Mouse (Mus musculus) CH12.LX (cell line): Measurements from ENCODE around the gene P3h1. TPM values are rescaled to one million over a fixed set of nuclear protein-coding genes. Genes with fewer than 3 reads are reported as not detected.

Experiments
- DNase-seq: peaks from one replicate; pipeline ENCODE4 v3.0.0-alpha.2; 2013; ENCODE audit errors: extremely low read depth
- H3K27ac ChIP-seq: 2 replicates; pipeline ENCODE4 v1.5.1; 2012; ENCODE audit warnings: low read depth, mild to moderate bottlenecking, control low read depth, moderate library complexity; ENCODE audit not compliant: insufficient read depth
- H3K27me3 ChIP-seq: replicated peaks from 2 replicates; pipeline ENCODE3; 2012; ENCODE audit warnings: inconsistent platforms
- H3K36me3 ChIP-seq, 2 experiments: replicated peaks in 1 of 2; 2 replicates each; pipeline versions ENCODE3 to v1.6.1; 2012; ENCODE audit warnings: inconsistent platforms in 1 of 2, low read length in 1 of 2, mild to moderate bottlenecking in 1 of 2, mixed read lengths in 1 of 2, moderate library complexity in 1 of 2; ENCODE audit not compliant: control insufficient read depth in 1 of 2, insufficient read depth in 1 of 2
- H3K4me1 ChIP-seq, 2 experiments: 2 replicates each; pipeline ENCODE4 v1.6.1; 2012; ENCODE audit warnings: inconsistent platforms in 1 of 2, moderate library complexity in 1 of 2; ENCODE audit not compliant: insufficient read depth in 2 of 2, control insufficient read depth in 1 of 2
- H3K4me2 ChIP-seq: 2 replicates; pipeline ENCODE4 v1.6.1; 2012; ENCODE audit warnings: low read depth, mild to moderate bottlenecking, control low read depth; ENCODE audit not compliant: poor library complexity, insufficient read depth, severe bottlenecking
- H3K4me3 ChIP-seq, 3 experiments: fragments of 150-350 bp in 1 of 3; sonication (generic) in 1 of 3; replicated peaks in 1 of 3; 2 replicates each; pipeline versions ENCODE3 to v1.5.1; 2011 to 2012; ENCODE audit warnings: low read depth in 2 of 3, low read length in 2 of 3, mild to moderate bottlenecking in 2 of 3, moderate library complexity in 2 of 3, control low read depth in 1 of 3, improper control_type of control experiment in 1 of 3, inconsistent platforms in 1 of 3, mixed read lengths in 1 of 3; ENCODE audit not compliant: poor library complexity in 1 of 3
- H3K79me2 ChIP-seq: replicated peaks from 2 replicates; pipeline ENCODE4 v1.6.1; 2012; ENCODE audit warnings: mild to moderate bottlenecking, moderate library complexity; ENCODE audit not compliant: control insufficient read depth, poor library complexity, insufficient read depth, severe bottlenecking; ENCODE audit errors: extremely low read depth
- H3K9ac ChIP-seq: 2 replicates; pipeline ENCODE4 v1.6.1; 2012; ENCODE audit warnings: low read depth, mild to moderate bottlenecking, control low read depth, moderate library complexity; ENCODE audit not compliant: insufficient read depth
- H3K9me3 ChIP-seq: replicated peaks from 2 replicates; pipeline ENCODE3; 2012; ENCODE audit warnings: low read length, inconsistent platforms, mixed read lengths
- BHLHE40 ChIP-seq: IDR thresholded peaks from 2 replicates; pipeline ENCODE4 v1.6.1; 2011; ENCODE audit warnings: mild to moderate bottlenecking, low read depth, low read length, improper control_type of control experiment
- ELF1 ChIP-seq: IDR thresholded peaks from 2 replicates; pipeline ENCODE4 v1.6.1; 2014; ENCODE audit warnings: low read depth, mild to moderate bottlenecking, inconsistent platforms, low read length, improper control_type of control experiment
- GABPA ChIP-seq: IDR thresholded peaks from 2 replicates; pipeline ENCODE4 v1.6.1; 2012; ENCODE audit warnings: low read depth, low read length, improper control_type of control experiment, inconsistent platforms; ENCODE audit not compliant: insufficient replicate concordance
- IRF4 ChIP-seq: IDR thresholded peaks from 2 replicates; pipeline ENCODE4 v1.6.1; 2014; ENCODE audit warnings: low read depth, mild to moderate bottlenecking, inconsistent platforms, low read length, improper control_type of control experiment
- JUND ChIP-seq: conservative IDR thresholded peaks from 2 replicates; pipeline ENCODE4 v1.6.1; 2011; ENCODE audit warnings: low read depth, low read length, improper control_type of control experiment
- MAFK ChIP-seq: IDR thresholded peaks from 2 replicates; pipeline ENCODE4 v1.6.1; 2011; ENCODE audit warnings: low read length, improper control_type of control experiment; ENCODE audit not compliant: insufficient replicate concordance
- MEF2A ChIP-seq: IDR thresholded peaks from 2 replicates; pipeline ENCODE4 v1.6.1; 2014; ENCODE audit warnings: low read depth, mild to moderate bottlenecking, inconsistent platforms, low read length, improper control_type of control experiment, borderline replicate concordance
- MXI1 ChIP-seq: IDR thresholded peaks from 2 replicates; pipeline ENCODE4 v1.6.1; 2011; ENCODE audit warnings: mild to moderate bottlenecking, low read depth, low read length, improper control_type of control experiment
- MYC ChIP-seq: IDR thresholded peaks from 2 replicates; pipeline ENCODE4 v1.6.1; 2011; ENCODE audit warnings: low read depth, mild to moderate bottlenecking, improper control_type of control experiment, low read length
- NRF1 ChIP-seq: IDR thresholded peaks from 2 replicates; pipeline ENCODE4 v1.6.1; 2014; ENCODE audit warnings: low read depth, mild to moderate bottlenecking, inconsistent platforms, low read length, improper control_type of control experiment, moderate library complexity
- PAX5 ChIP-seq: IDR thresholded peaks from 2 replicates; pipeline ENCODE4 v1.6.1; 2012; ENCODE audit warnings: low read length, inconsistent platforms, mixed read lengths
- POLR2A ChIP-seq: IDR thresholded peaks from 2 replicates; pipeline ENCODE4 v1.6.1; 2011; ENCODE audit warnings: low read depth, mild to moderate bottlenecking, improper control_type of control experiment, low read length
- RAD21 ChIP-seq: IDR thresholded peaks from 2 replicates; pipeline ENCODE4 v1.6.1; 2011; ENCODE audit warnings: low read depth, mild to moderate bottlenecking, low read length, improper control_type of control experiment, moderate library complexity
- RCOR1 ChIP-seq: conservative IDR thresholded peaks from 2 replicates; pipeline ENCODE4 v1.6.1; 2012; ENCODE audit warnings: low read depth, mild to moderate bottlenecking, inconsistent platforms, low read length, improper control_type of control experiment
- SMC3 ChIP-seq: IDR thresholded peaks from 2 replicates; pipeline ENCODE4 v1.6.1; 2011; ENCODE audit warnings: low read depth, low read length, improper control_type of control experiment
- TBP ChIP-seq: conservative IDR thresholded peaks from 2 replicates; pipeline ENCODE4 v1.6.1; 2011; ENCODE audit warnings: low read depth, low read length, improper control_type of control experiment
- UBTF ChIP-seq: IDR thresholded peaks from 2 replicates; pipeline ENCODE4 v1.6.1; 2012; ENCODE audit warnings: low read depth, mild to moderate bottlenecking, inconsistent platforms, low read length, improper control_type of control experiment, moderate library complexity
- USF1 ChIP-seq: IDR thresholded peaks from 2 replicates; pipeline ENCODE4 v1.6.1; 2014; ENCODE audit warnings: low read depth, mild to moderate bottlenecking, inconsistent platforms, low read length, improper control_type of control experiment
- USF2 ChIP-seq: conservative IDR thresholded peaks from 2 replicates; pipeline ENCODE4 v1.6.1; 2011; ENCODE audit warnings: low read depth, low read length, improper control_type of control experiment
- ZMIZ1 ChIP-seq: IDR thresholded peaks from 2 replicates; pipeline ENCODE4 v1.6.1; 2012; ENCODE audit warnings: low read depth, mild to moderate bottlenecking, inconsistent platforms, low read length, improper control_type of control experiment
- ZNF384 ChIP-seq: IDR thresholded peaks from 2 replicates; pipeline ENCODE4 v1.6.1; 2012; ENCODE audit warnings: low read depth, low read length, improper control_type of control experiment, inconsistent platforms
- dilution Hi-C: fragments of 300-500 bp; cut with MboI; formaldehyde crosslinking; loops from 2 replicates; pipeline ENCODE4 v1.14.3; 2020; ENCODE audit warnings: low sequenced_read_pairs; ENCODE audit not compliant: extremely low pct_unique_long_range_greater_than_20kb, extremely low pct_ligation_motif_present
- in situ Hi-C: fragments of 300-500 bp; cut with MboI; formaldehyde crosslinking; loops from 3 replicates; pipeline ENCODE4 v1.14.3; 2019; ENCODE audit warnings: low sequenced_read_pairs, low pct_ligation_motif_present, low pct_unique_long_range_greater_than_20kb, mixed read lengths
- polyA plus RNA-seq: library from polyadenylated mRNA; unstranded; fragments of >175 nt; gene quantifications from 2 replicates; pipeline ENCODE4 v1.2.1, GENCODE M21; 2012; ENCODE audit warnings: low read depth; ENCODE audit not compliant: insufficient read length
- total RNA-seq, 2 experiments: library from RNA; depleted of rRNA; stranded (reverse); fragments of 300-350 nt in 1 of 2; fragments of >200 nt in 1 of 2; gene quantifications; 2 replicates each; pipeline ENCODE4 v1.2.3; 2012 to 2014

The P3h1 gene
- total and polyA plus RNA-seq, 3 experiments: 14.8 to 31.6 (median 27.1) TPM

- Histone ChIP-seq H3K9me3 (no peaks in the 10 kb centered on the region), H3K4me2 (no peak overlapping the region), H3K36me3 (no peaks in the 10 kb centered on the region), H3K27me3 (peaks cover 30% of the 10 kb centered on the region), H3K4me1 (peaks cover 7 to 18% of the 10 kb centered on the region in 2 experiments), H3K9ac (no peak overlapping the region), H3K27ac (no peak overlapping the region), H3K4me3 (no peak overlapping the region), H3K79me2 (no peaks in the 10 kb centered on the region)
- TF ChIP-seq TBP (no peak), MXI1 (no peak), UBTF (no peak), ZMIZ1 (no peak), USF1 (no peak), PAX5 (no peak), IRF4 (no peak), USF2 (no peak), RCOR1 (no peak), MEF2A (no peak), ELF1 (no peak)
- in situ Hi-C loops (no loop called here), dilution Hi-C loops (no loop called here)
- no peak for DNase-seq
Observed at GRCm38 (mm10) chr4:119183525-119183924, 49.2 kb upstream of the P3h1 start.

GRCm38 (mm10) chr4:119185771-119186170, 46.9 kb upstream of the P3h1 start:
- no peak overlapping the region for H3K9ac ChIP-seq
- no peak for DNase-seq
- TF ChIP-seq BHLHE40 (no peak), JUND (no peak), MAFK (no peak), GABPA (no peak), ZNF384 (no peak), MXI1 (no peak), SMC3 (no peak), RAD21 (no peak), IRF4 (no peak), MYC (no peak), ZMIZ1 (no peak), NRF1 (no peak), PAX5 (no peak), MEF2A (no peak), POLR2A (no peak)
- no peaks in the 10 kb centered on the region for H3K79me2 ChIP-seq
- in situ Hi-C loops (no loop called here), dilution Hi-C loops (no loop called here)
- no peaks in the 10 kb centered on the region for H3K36me3 ChIP-seq
- H3K4me1 ChIP-seq: peaks cover 7 to 18% of the 10 kb centered on the region in 2 experiments
- H3K27ac ChIP-seq: no peak overlapping the region
- no peaks in the 10 kb centered on the region for H3K9me3 ChIP-seq
- no peak overlapping the region for H3K4me2 ChIP-seq
- H3K4me3 ChIP-seq: no peak overlapping the region
- peaks cover 30% of the 10 kb centered on the region for H3K27me3 ChIP-seq
